Mouse (Mus musculus): Measurements from ENCODE around the gene Susd6. TPM values are rescaled to one million over a fixed set of nuclear protein-coding genes. Genes with fewer than 3 reads are reported as not detected.

The Susd6 gene
- polyA plus RNA-seq, 1 experiment from 2014 or later, result 14.3 TPM

- H3K27me3 ChIP-seq (ENCODE audit: control insufficient read depth, insufficient read depth, low read length), result no peaks in the 10 kb centered on the region
- DNase-seq (no peak), ATAC-seq (ENCODE audit: low FRiP score, low TSS enrichment) (no peak)
- no peaks in the 10 kb centered on the region for H3K4me1 ChIP-seq (ENCODE audit: control insufficient read depth, insufficient read depth, low read length)
- WGBS, result 90% methylated on average over 7 of the region's 7 CpGs
- no peak overlapping the region for H3K4me3 ChIP-seq (replicated peaks; ENCODE audit: low read depth, low read length)
- H3K9me3 ChIP-seq (ENCODE audit: control insufficient read depth, low read length), result no peaks in the 10 kb centered on the region
- H3K4me2 ChIP-seq (ENCODE audit: low read length), result no peak overlapping the region
- H3K9ac ChIP-seq (replicated peaks; ENCODE audit: low read length), result no peak overlapping the region
- H3K27ac ChIP-seq (replicated peaks; ENCODE audit: low read depth, low read length), result no peak overlapping the region
- H3K36me3 ChIP-seq (ENCODE audit: control insufficient read depth, insufficient read depth, low read length), result peaks cover 29% of the 10 kb centered on the region
Measured at GRCm38 (mm10) chr12:80877215-80878092, 87.1 kb downstream of the Susd6 start.

DNA sequence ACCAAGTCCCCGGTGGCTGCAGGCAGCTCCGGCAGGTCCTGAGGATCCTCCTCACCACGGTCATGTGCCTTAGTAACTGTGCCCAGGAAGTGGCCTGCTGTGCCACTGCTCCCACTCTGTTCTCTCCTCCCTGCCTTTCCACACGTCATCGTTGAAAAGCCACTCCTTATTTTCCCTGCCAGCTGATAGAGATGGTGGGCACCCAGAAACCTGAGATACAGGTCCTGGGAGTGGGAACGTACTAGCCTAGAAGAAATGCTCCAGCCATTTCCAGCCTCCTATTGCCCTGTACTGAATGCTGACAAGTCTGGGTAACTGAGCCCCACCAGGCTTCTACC lies 87.8 kb downstream of the Susd6 start:
- no peak for ATAC-seq (ENCODE audit: low FRiP score, low TSS enrichment)
- 89% methylated on average over 6 of the region's 6 CpGs for WGBS
- Histone ChIP-seq H3K27me3 (ENCODE audit: control insufficient read depth, insufficient read depth, low read length) (no peaks in the 10 kb centered on the region), H3K27ac (replicated peaks; ENCODE audit: low read depth, low read length) (no peak overlapping the region), H3K4me3 (replicated peaks; ENCODE audit: low read depth, low read length) (no peak overlapping the region), H3K9ac (replicated peaks; ENCODE audit: low read length) (no peak overlapping the region), H3K4me1 (ENCODE audit: control insufficient read depth, insufficient read depth, low read length) (no peaks in the 10 kb centered on the region), H3K36me3 (ENCODE audit: control insufficient read depth, insufficient read depth, low read length) (peaks cover 29% of the 10 kb centered on the region), H3K9me3 (ENCODE audit: control insufficient read depth, low read length) (no peaks in the 10 kb centered on the region), H3K4me2 (ENCODE audit: low read length) (no peak overlapping the region)
- DNase-seq, result no peak

- Histone ChIP-seq H3K9me3 (ENCODE audit: control insufficient read depth, low read length) (no peaks in the 10 kb centered on the region), H3K9ac (replicated peaks; ENCODE audit: low read length) (no peak overlapping the region), H3K27ac (replicated peaks; ENCODE audit: low read depth, low read length) (no peak overlapping the region), H3K27me3 (ENCODE audit: control insufficient read depth, insufficient read depth, low read length) (no peaks in the 10 kb centered on the region), H3K4me2 (ENCODE audit: low read length) (no peak overlapping the region), H3K4me3 (replicated peaks; ENCODE audit: low read depth, low read length) (no peak overlapping the region), H3K36me3 (ENCODE audit: control insufficient read depth, insufficient read depth, low read length) (peaks cover 29% of the 10 kb centered on the region), H3K4me1 (ENCODE audit: control insufficient read depth, insufficient read depth, low read length) (no peaks in the 10 kb centered on the region)
- ATAC-seq (ENCODE audit: low FRiP score, low TSS enrichment), result no peak
- DNase-seq, result no peak
- 84% methylated on average over 3 of the region's 3 CpGs for WGBS
Measured at GRCm38 (mm10) chr12:80878653-80879052, 88.3 kb downstream of the Susd6 start.

- H3K27ac ChIP-seq (replicated peaks; ENCODE audit: low read depth, low read length), result no peak overlapping the region
- H3K9me3 ChIP-seq (ENCODE audit: control insufficient read depth, low read length), result no peaks in the 10 kb centered on the region
- ATAC-seq (ENCODE audit: low FRiP score, low TSS enrichment) (no peak), DNase-seq (no peak)
- H3K27me3 ChIP-seq (ENCODE audit: control insufficient read depth, insufficient read depth, low read length), result no peaks in the 10 kb centered on the region
- H3K36me3 ChIP-seq (ENCODE audit: control insufficient read depth, insufficient read depth, low read length), result peaks cover 23% of the 10 kb centered on the region
- H3K4me1 ChIP-seq (ENCODE audit: control insufficient read depth, insufficient read depth, low read length), result no peaks in the 10 kb centered on the region
- no peak overlapping the region for H3K4me3 ChIP-seq (replicated peaks; ENCODE audit: low read depth, low read length)
- WGBS, result 80% methylated on average over 4 of the region's 4 CpGs
- H3K9ac ChIP-seq (replicated peaks; ENCODE audit: low read length), result no peak overlapping the region
- H3K4me2 ChIP-seq (ENCODE audit: low read length), result no peak overlapping the region
Measured at GRCm38 (mm10) chr12:80879267-80879666, 89.0 kb downstream of the Susd6 start.

- no peaks in the 10 kb centered on the region for H3K27me3 ChIP-seq (ENCODE audit: control insufficient read depth, insufficient read depth, low read length)
- no peaks in the 10 kb centered on the region for H3K9me3 ChIP-seq (ENCODE audit: control insufficient read depth, low read length)
- no peak overlapping the region for H3K4me2 ChIP-seq (ENCODE audit: low read length)
- ATAC-seq (ENCODE audit: low FRiP score, low TSS enrichment) (no peak), DNase-seq (no peak)
- no peak overlapping the region for H3K4me3 ChIP-seq (replicated peaks; ENCODE audit: low read depth, low read length)
- H3K27ac ChIP-seq (replicated peaks; ENCODE audit: low read depth, low read length), result no peak overlapping the region
- peaks cover 21% of the 10 kb centered on the region for H3K36me3 ChIP-seq (ENCODE audit: control insufficient read depth, insufficient read depth, low read length)
- no peak overlapping the region for H3K9ac ChIP-seq (replicated peaks; ENCODE audit: low read length)
- H3K4me1 ChIP-seq (ENCODE audit: control insufficient read depth, insufficient read depth, low read length), result no peaks in the 10 kb centered on the region
- 95% methylated on average over 3 of the region's 3 CpGs for WGBS
Measured at GRCm38 (mm10) chr12:80881121-80881520, 90.8 kb downstream of the Susd6 start.

- no peaks in the 10 kb centered on the region for H3K27me3 ChIP-seq (ENCODE audit: control insufficient read depth, insufficient read depth, low read length)
Measured at GRCm38 (mm10) chr12:80883278-80883677, 93.0 kb downstream of the Susd6 start.

DNA sequence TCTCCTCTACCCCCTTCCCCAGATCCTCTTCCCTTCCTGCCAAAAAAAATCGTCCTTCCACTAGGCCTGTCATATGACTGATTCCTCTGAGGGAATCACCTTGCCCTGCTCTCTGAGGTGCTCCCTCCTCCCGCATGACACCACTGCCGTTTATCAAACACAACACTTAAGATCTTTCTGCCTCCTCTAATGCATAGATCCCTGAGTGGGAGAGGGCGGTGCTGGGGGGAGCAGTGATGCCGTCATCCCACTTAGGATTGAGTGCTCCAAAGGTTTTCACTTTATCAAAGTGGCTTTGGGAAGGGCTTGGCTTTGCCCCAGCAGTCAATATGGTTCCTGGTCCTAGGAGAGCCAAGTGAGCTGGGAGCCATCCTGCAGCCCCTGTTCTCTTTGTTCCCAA lies 93.6 kb downstream of the Susd6 start:
- 75% methylated on average over 5 of the region's 5 CpGs for WGBS
- DNase-seq (no peak), ATAC-seq (ENCODE audit: low FRiP score, low TSS enrichment) (no peak)
- H3K4me3 ChIP-seq (replicated peaks; ENCODE audit: low read depth, low read length), result no peak overlapping the region
- H3K27me3 ChIP-seq (ENCODE audit: control insufficient read depth, insufficient read depth, low read length), result no peaks in the 10 kb centered on the region
- H3K4me2 ChIP-seq (ENCODE audit: low read length), result no peak overlapping the region
- H3K4me1 ChIP-seq (ENCODE audit: control insufficient read depth, insufficient read depth, low read length), result no peaks in the 10 kb centered on the region
- H3K9me3 ChIP-seq (ENCODE audit: control insufficient read depth, low read length), result no peaks in the 10 kb centered on the region
- H3K9ac ChIP-seq (replicated peaks; ENCODE audit: low read length), result no peak overlapping the region
- 0 out of 2 replicates have a peak, but pooled peaks cover 3% of the 10 kb centered on the region for H3K36me3 ChIP-seq (ENCODE audit: control insufficient read depth, insufficient read depth, low read length)
- no peak overlapping the region for H3K27ac ChIP-seq (replicated peaks; ENCODE audit: low read depth, low read length)

More at GRCm38 (mm10) chr12:80883278-80883677, 93.0 kb downstream of the Susd6 start:
- WGBS, result 94% methylated on average over 3 of the region's 3 CpGs
- Histone ChIP-seq H3K4me1 (ENCODE audit: control insufficient read depth, insufficient read depth, low read length) (no peaks in the 10 kb centered on the region), H3K4me2 (ENCODE audit: low read length) (no peak overlapping the region), H3K4me3 (replicated peaks; ENCODE audit: low read depth, low read length) (no peak overlapping the region), H3K36me3 (ENCODE audit: control insufficient read depth, insufficient read depth, low read length) (peaks cover 5% of the 10 kb centered on the region; the same call in 1 of the 2 replicates), H3K27ac (replicated peaks; ENCODE audit: low read depth, low read length) (no peak overlapping the region), H3K9ac (replicated peaks; ENCODE audit: low read length) (no peak overlapping the region), H3K9me3 (ENCODE audit: control insufficient read depth, low read length) (no peaks in the 10 kb centered on the region)
- no peak for ATAC-seq (ENCODE audit: low FRiP score, low TSS enrichment)
- DNase-seq, result no peak

- ATAC-seq (ENCODE audit: low FRiP score, low TSS enrichment), result no peak
- WGBS, result 62% methylated on average over 15 of the region's 15 CpGs
- Histone ChIP-seq H3K4me2 (ENCODE audit: low read length) (no peak overlapping the region), H3K27ac (replicated peaks; ENCODE audit: low read depth, low read length) (no peak overlapping the region), H3K9me3 (ENCODE audit: control insufficient read depth, low read length) (peaks cover 4% of the 10 kb centered on the region; the same call in 1 of the 2 replicates), H3K4me3 (replicated peaks; ENCODE audit: low read depth, low read length) (no peak overlapping the region), H3K4me1 (ENCODE audit: control insufficient read depth, insufficient read depth, low read length) (no peaks in the 10 kb centered on the region), H3K36me3 (ENCODE audit: control insufficient read depth, insufficient read depth, low read length) (no peaks in the 10 kb centered on the region), H3K9ac (replicated peaks; ENCODE audit: low read length) (no peak overlapping the region), H3K27me3 (ENCODE audit: control insufficient read depth, insufficient read depth, low read length) (no peaks in the 10 kb centered on the region)
- DNase-seq, result peak; percentile 24
Measured at GRCm38 (mm10) chr12:80885301-80886288, 95.3 kb downstream of the Susd6 start.
